Mouse (Mus musculus): Measurements from ENCODE around the gene Ssc4d. TPM values are rescaled to one million over a fixed set of nuclear protein-coding genes. Genes with fewer than 3 reads are reported as not detected.

The Ssc4d gene
- polyA plus RNA-seq, 1 experiment from 2014 or later = 3.2 TPM

DNA sequence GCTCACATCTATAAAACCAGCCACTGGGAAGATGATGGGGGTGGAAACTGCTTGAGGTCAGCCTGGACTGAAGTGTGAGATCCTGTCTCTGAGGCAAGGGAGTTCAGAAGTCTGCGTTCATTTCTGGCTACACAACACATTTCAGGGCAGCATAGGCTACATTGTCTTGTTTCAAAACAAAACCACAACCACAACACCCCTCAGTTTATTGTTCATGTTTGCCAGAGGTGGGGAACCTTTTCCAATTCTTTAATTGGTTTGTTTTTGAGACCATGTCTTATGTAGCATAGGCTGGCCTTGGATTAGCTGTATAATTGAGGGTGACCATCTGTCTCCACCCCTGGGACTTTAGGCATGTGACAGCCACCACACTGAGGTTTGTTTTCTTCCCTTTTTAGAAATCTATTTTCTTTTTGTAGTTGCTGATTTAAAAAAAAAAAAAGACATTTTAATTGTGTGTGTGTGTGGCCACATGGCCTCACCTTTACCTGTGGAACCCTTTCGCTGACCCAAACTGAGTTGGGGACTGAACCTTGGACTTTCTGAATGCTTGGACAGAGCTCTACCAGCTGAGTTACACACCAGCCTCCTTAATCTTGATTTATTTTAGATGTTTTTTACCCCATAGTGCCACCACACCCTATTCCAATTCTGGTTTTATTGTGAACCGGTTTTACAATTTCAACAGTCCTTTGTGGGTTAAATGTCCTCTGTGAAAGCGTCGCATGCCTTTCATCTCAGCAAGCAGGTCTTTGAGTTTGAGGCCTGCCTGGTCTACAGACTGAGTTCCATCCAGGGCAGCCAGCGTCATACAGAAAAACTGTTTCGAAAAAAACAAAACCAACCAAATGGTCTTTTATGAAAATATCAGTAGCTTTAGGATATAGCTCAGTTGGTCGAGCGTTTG, 17.8 kb downstream of the Ssc4d start:
- H3K4me3 ChIP-seq (ENCODE audit: low read length) = no peak overlapping the region
- 78% methylated on average over 9 of the region's 9 CpGs for WGBS
- H3K27ac ChIP-seq (ENCODE audit: low read length) = peak overlapping the region; percentile 87
- peaks cover 3% of the 10 kb centered on the region for H3K4me1 ChIP-seq (replicated peaks; ENCODE audit: control insufficient read depth, insufficient read depth, low read length)
- no peak for ATAC-seq (ENCODE audit: low read depth)
- H3K4me2 ChIP-seq (ENCODE audit: low read depth, low read length) = peak overlapping the region; percentile 67; the same call in 1 of the 2 replicates
- H3K9me3 ChIP-seq (ENCODE audit: control insufficient read depth, low read length) = no peaks in the 10 kb centered on the region
- H3K9ac ChIP-seq (ENCODE audit: low read length) = no peak overlapping the region
- H3K27me3 ChIP-seq (ENCODE audit: control insufficient read depth, insufficient read depth, low read depth, low read length) = no peaks in the 10 kb centered on the region
- no peaks in the 10 kb centered on the region for H3K36me3 ChIP-seq (ENCODE audit: control insufficient read depth, insufficient read depth, low read length)

DNA sequence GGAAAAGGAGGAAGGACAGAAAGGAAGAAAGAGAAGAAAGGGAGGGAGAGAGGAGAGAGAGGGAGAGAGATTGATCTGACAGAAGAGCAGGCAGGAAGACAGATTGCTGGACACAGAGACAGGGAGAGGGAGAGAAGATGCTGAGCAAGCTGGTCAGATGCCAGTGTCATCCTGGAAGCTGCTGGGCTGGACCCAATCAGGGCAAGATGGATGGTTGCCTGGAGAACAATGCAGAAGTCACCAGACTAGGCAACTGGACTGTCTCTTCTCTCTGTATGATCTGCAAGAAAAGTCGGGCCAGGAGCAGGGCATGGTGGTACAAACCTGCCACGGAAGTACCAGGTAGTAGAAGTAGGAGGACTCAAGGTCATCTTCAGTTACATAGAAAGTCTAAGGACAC, 21.5 kb downstream of the Ssc4d start:
- no peaks in the 10 kb centered on the region for H3K9me3 ChIP-seq (ENCODE audit: control insufficient read depth, low read length)
- no peak overlapping the region for H3K4me3 ChIP-seq (ENCODE audit: low read length)
- H3K27me3 ChIP-seq (ENCODE audit: control insufficient read depth, insufficient read depth, low read depth, low read length) = no peaks in the 10 kb centered on the region
- 87% methylated on average over 2 of the region's 2 CpGs for WGBS
- no peak overlapping the region for H3K27ac ChIP-seq (ENCODE audit: low read length)
- H3K4me1 ChIP-seq (replicated peaks; ENCODE audit: control insufficient read depth, insufficient read depth, low read length) = no peaks in the 10 kb centered on the region
- ATAC-seq (ENCODE audit: low read depth) = no peak
- no peak overlapping the region for H3K9ac ChIP-seq (ENCODE audit: low read length)
- H3K36me3 ChIP-seq (ENCODE audit: control insufficient read depth, insufficient read depth, low read length) = no peaks in the 10 kb centered on the region
- no peak overlapping the region for H3K4me2 ChIP-seq (ENCODE audit: low read depth, low read length)

DNA sequence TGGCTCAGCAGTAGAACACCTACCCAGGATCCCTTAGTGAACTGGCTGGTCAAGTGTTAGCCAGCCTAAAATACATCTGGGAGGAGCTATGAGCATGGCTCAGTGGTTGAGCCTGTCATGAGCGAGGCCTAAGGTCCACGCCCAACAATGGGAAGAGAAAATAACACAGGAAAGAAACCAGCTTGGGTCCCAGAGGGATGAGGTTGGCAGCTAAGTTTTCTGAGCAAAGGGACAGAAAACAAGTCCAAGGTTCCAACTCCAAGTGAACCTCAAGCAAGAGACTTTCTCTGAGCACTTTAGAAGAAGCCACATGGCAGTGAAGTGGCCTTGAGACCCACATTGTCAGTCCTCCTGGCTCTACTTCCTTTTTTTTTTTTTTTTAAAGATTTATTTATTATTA, 22.7 kb downstream of the Ssc4d start:
- WGBS = 88% methylated on average over 2 of the region's 2 CpGs

DNA sequence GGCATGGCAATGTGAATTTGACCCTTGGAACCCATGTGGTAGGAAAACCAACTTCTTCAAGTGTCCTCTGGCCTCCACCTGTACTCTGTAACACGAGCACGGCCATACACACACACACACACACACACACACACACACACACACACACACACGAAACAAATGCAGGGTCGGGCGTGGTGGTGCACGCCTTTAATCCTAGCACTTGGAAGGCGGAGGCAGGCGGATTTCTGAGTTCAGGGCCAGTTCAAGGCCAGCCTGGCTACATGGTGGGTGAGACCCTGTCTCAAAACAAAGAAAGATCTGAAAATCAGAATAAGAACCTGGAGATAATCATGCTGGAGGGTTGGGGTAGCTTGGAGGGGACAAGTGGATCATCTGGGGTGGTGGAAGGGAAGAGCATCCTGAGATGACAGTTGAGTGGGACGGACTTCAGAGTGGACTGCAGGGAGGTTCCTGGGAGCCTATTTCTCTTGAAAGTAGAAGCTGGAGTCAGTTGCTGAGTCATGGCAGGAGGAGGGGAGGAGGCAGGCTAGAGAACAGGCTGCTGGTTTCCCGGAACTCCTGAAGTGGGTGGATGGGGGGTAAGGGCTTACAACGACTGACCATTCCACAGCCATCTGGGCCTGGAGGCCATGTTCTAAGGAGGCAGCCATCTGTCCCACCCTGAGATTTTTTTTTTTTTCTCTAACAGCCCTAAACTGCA, 23.5 kb downstream of the Ssc4d start:
- H3K9me3 ChIP-seq (ENCODE audit: control insufficient read depth, low read length) = no peaks in the 10 kb centered on the region
- no peaks in the 10 kb centered on the region for H3K36me3 ChIP-seq (ENCODE audit: control insufficient read depth, insufficient read depth, low read length)
- H3K9ac ChIP-seq (ENCODE audit: low read length) = no peak overlapping the region
- H3K27ac ChIP-seq (ENCODE audit: low read length) = no peak overlapping the region
- peaks cover 5% of the 10 kb centered on the region for H3K4me1 ChIP-seq (replicated peaks; ENCODE audit: control insufficient read depth, insufficient read depth, low read length)
- no peak overlapping the region for H3K4me3 ChIP-seq (ENCODE audit: low read length)
- H3K27me3 ChIP-seq (ENCODE audit: control insufficient read depth, insufficient read depth, low read depth, low read length) = no peaks in the 10 kb centered on the region
- H3K4me2 ChIP-seq (ENCODE audit: low read depth, low read length) = no peak overlapping the region
- WGBS = 68% methylated on average over 11 of the region's 11 CpGs
- no peak for ATAC-seq (ENCODE audit: low read depth)

More for the DNA sequence above, 22.7 kb downstream of the Ssc4d start:
- no peak overlapping the region for H3K9ac ChIP-seq (ENCODE audit: low read length)
- no peak overlapping the region for H3K4me3 ChIP-seq (ENCODE audit: low read length)
- no peak overlapping the region for H3K4me2 ChIP-seq (ENCODE audit: low read depth, low read length)
- no peaks in the 10 kb centered on the region for H3K4me1 ChIP-seq (replicated peaks; ENCODE audit: control insufficient read depth, insufficient read depth, low read length)
- no peak for ATAC-seq (ENCODE audit: low read depth)
- H3K36me3 ChIP-seq (ENCODE audit: control insufficient read depth, insufficient read depth, low read length) = no peaks in the 10 kb centered on the region
- H3K27me3 ChIP-seq (ENCODE audit: control insufficient read depth, insufficient read depth, low read depth, low read length) = no peaks in the 10 kb centered on the region
- H3K27ac ChIP-seq (ENCODE audit: low read length) = no peak overlapping the region
- no peaks in the 10 kb centered on the region for H3K9me3 ChIP-seq (ENCODE audit: control insufficient read depth, low read length)

DNA sequence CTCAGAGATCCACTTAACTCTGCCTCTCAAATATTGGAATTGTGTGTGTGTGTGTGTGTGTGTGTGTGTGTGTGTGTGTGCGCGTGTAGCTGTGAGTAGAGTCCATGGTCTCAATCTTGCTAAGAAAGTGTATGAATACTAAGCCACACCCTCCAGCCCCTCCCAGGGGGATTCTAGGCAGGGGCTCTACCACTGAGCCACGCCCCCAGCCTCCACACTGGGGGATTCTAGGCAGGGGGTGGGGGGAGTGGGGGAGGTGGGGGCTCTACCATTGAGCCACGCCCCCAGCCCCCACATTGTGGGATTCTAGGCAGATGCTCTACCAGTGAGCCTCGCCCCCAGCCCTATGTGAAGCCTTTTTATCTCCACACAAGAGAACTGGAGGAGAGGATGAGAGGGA, 27.7 kb downstream of the Ssc4d start:
- Histone ChIP-seq H3K9ac (ENCODE audit: low read length) (no peak overlapping the region), H3K36me3 (ENCODE audit: control insufficient read depth, insufficient read depth, low read length) (no peaks in the 10 kb centered on the region), H3K4me1 (replicated peaks; ENCODE audit: control insufficient read depth, insufficient read depth, low read length) (peaks cover 10% of the 10 kb centered on the region), H3K9me3 (ENCODE audit: control insufficient read depth, low read length) (no peaks in the 10 kb centered on the region), H3K4me3 (ENCODE audit: low read length) (no peak overlapping the region), H3K4me2 (ENCODE audit: low read depth, low read length) (no peak overlapping the region), H3K27ac (ENCODE audit: low read length) (no peak overlapping the region), H3K27me3 (ENCODE audit: control insufficient read depth, insufficient read depth, low read depth, low read length) (no peaks in the 10 kb centered on the region)
- ATAC-seq (ENCODE audit: low read depth) = peak; percentile 41; the same call in 1 of the 2 replicates
- 64% methylated on average over 5 of the region's 5 CpGs for WGBS

DNA sequence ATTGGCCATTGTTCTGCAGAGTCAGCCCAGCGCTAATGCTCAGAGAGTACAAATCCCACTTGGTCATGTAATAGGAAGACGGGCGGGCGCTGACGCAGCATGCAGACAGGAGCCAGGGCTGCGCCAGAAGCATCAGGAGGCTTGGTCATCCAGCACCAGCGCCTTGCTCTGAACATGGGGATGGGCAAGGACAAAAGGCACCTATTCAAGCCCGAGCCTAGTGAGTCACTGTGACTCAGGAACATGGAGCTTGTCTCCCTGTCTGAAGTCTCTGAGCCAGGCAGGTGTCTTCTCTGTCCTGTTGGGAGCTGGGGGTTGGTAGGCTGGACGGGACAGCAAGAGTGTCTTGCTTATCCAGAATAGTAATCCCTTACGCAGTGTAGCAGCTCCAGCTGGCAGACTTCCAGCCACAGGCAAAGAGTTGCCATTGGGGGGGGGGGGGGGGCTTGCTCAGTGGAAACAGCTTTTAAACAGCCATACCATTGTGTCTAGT, 28.4 kb downstream of the Ssc4d start:
- H3K4me3 ChIP-seq (ENCODE audit: low read length) = no peak overlapping the region
- peaks cover 10% of the 10 kb centered on the region for H3K4me1 ChIP-seq (replicated peaks; ENCODE audit: control insufficient read depth, insufficient read depth, low read length)
- ATAC-seq (ENCODE audit: low read depth) = peak; percentile 80
- peak overlapping the region; percentile 31; the same call in 1 of the 2 replicates for H3K9ac ChIP-seq (ENCODE audit: low read length)
- H3K4me2 ChIP-seq (ENCODE audit: low read depth, low read length) = no peak overlapping the region
- no peak overlapping the region for H3K27ac ChIP-seq (ENCODE audit: low read length)
- H3K27me3 ChIP-seq (ENCODE audit: control insufficient read depth, insufficient read depth, low read depth, low read length) = no peaks in the 10 kb centered on the region
- WGBS = 53% methylated on average over 10 of the region's 10 CpGs
- no peaks in the 10 kb centered on the region for H3K9me3 ChIP-seq (ENCODE audit: control insufficient read depth, low read length)
- H3K36me3 ChIP-seq (ENCODE audit: control insufficient read depth, insufficient read depth, low read length) = no peaks in the 10 kb centered on the region

DNA sequence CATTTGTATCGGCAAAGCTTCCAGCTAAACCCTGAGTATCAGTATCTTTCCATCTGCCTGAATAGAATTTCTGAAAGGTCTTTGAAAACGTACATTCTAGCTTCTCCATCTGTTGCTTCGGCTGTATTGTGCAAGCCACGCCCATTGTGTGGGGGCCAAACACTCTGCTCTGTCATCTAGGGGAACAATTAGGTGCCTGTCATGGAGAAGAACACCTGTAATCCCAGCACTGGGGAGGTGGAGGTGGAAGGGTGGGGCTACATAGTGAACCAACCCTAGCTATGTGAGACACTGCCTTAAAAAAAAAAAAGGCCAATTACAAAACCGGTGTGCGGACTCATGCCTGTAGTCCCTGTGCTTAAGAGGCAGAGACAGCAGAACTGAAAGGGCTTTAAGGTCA, 31.6 kb downstream of the Ssc4d start:
- H3K27me3 ChIP-seq (ENCODE audit: control insufficient read depth, insufficient read depth, low read depth, low read length) = no peaks in the 10 kb centered on the region
- H3K9ac ChIP-seq (ENCODE audit: low read length) = no peak overlapping the region
- no peak for ATAC-seq (ENCODE audit: low read depth)
- peaks cover 10% of the 10 kb centered on the region for H3K4me1 ChIP-seq (replicated peaks; ENCODE audit: control insufficient read depth, insufficient read depth, low read length)
- no peaks in the 10 kb centered on the region for H3K9me3 ChIP-seq (ENCODE audit: control insufficient read depth, low read length)
- H3K36me3 ChIP-seq (ENCODE audit: control insufficient read depth, insufficient read depth, low read length) = no peaks in the 10 kb centered on the region
- no peak overlapping the region for H3K27ac ChIP-seq (ENCODE audit: low read length)
- H3K4me3 ChIP-seq (ENCODE audit: low read length) = no peak overlapping the region
- no peak overlapping the region for H3K4me2 ChIP-seq (ENCODE audit: low read depth, low read length)
- WGBS = 59% methylated on average over 6 of the region's 6 CpGs

DNA sequence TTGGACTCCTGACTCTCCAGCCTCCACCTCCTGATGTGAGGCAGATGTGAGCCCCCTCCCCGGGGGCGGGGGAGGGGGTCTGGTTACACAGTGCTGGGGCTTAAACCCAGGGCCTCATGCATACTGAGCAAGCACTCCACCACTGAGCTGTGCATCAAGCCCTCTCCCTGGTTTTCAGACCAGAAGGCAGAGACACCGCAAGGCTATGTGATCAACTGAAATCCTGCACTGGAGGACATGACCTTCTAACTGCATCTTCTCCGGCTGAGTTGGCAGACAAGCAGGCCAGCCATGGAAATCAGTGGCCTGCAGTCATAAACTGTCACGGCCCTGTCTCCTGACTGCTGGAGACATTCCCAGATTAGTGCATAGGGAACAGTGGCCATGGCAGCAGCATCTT, 33.7 kb downstream of the Ssc4d start:
- no peak for ATAC-seq (ENCODE audit: low read depth)
- H3K4me1 ChIP-seq (replicated peaks; ENCODE audit: control insufficient read depth, insufficient read depth, low read length) = peaks cover 2% of the 10 kb centered on the region; the same call in 1 of the 2 replicates

DNA sequence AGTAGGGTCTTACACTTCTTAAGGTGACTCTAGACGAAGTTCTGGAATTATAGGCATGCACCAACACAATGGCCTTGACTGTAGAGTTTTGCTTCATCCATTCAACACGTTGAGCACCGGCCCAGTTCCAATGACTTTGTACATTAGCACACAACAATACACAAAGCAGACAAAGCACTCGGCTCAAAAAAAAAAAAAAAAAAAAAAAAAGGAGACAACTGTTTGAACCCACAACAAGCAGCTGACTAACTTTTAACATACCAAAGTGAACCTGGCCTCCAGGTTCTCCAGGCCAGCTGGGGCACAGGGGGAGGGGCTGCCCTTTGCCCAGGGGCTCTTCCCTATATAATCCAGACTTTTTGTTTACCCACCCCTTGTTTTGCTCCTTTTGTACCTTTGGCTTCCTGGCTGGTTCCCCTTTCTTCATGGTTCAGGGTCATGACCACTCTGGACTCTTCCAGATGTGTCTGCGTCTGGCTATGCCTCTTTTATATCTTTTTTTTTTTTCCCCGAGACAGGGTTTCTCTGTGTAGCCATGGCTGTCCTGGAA, 38.6 kb downstream of the Ssc4d start:
- no peaks in the 10 kb centered on the region for H3K27me3 ChIP-seq (ENCODE audit: control insufficient read depth, insufficient read depth, low read depth, low read length)
- 0 out of 2 replicates have a peak overlapping the region, but pooled peaks have one; percentile 43 for H3K4me2 ChIP-seq (ENCODE audit: low read depth, low read length)
- no peaks in the 10 kb centered on the region for H3K9me3 ChIP-seq (ENCODE audit: control insufficient read depth, low read length)
- peaks cover 10% of the 10 kb centered on the region for H3K4me1 ChIP-seq (replicated peaks; ENCODE audit: control insufficient read depth, insufficient read depth, low read length)
- no peak overlapping the region for H3K27ac ChIP-seq (ENCODE audit: low read length)
- 82% methylated on average over 6 of the region's 6 CpGs for WGBS
- no peak overlapping the region for H3K4me3 ChIP-seq (ENCODE audit: low read length)
- ATAC-seq (ENCODE audit: low read depth) = no peak
- no peaks in the 10 kb centered on the region for H3K36me3 ChIP-seq (ENCODE audit: control insufficient read depth, insufficient read depth, low read length)
- no peak overlapping the region for H3K9ac ChIP-seq (ENCODE audit: low read length)

More for the DNA sequence above, 33.7 kb downstream of the Ssc4d start:
- H3K9me3 ChIP-seq (ENCODE audit: control insufficient read depth, low read length) = no peaks in the 10 kb centered on the region
- 41% methylated on average over 5 of the region's 5 CpGs for WGBS
- no peak overlapping the region for H3K4me2 ChIP-seq (ENCODE audit: low read depth, low read length)
- no peaks in the 10 kb centered on the region for H3K27me3 ChIP-seq (ENCODE audit: control insufficient read depth, insufficient read depth, low read depth, low read length)
- H3K27ac ChIP-seq (ENCODE audit: low read length) = no peak overlapping the region
- H3K9ac ChIP-seq (ENCODE audit: low read length) = no peak overlapping the region
- no peaks in the 10 kb centered on the region for H3K36me3 ChIP-seq (ENCODE audit: control insufficient read depth, insufficient read depth, low read length)
- no peak overlapping the region for H3K4me3 ChIP-seq (ENCODE audit: low read length)
